Mouse (Mus musculus) layer of hippocampus, adult 2 months (tissue): ENCODE results near the gene Cyp2c66. TPM values are rescaled to one million over a fixed set of nuclear protein-coding genes. Genes with fewer than 3 reads are reported as not detected.
"Not testable (repeated sequence)": the region's sequence is repeated elsewhere in the genome, so short reads cannot be mapped to it uniquely, and the experiment has no call there.

Experiments
- DNase-seq, 2 experiments: peaks; one replicate each; pipeline ENCODE4 v3.0.0; 2022; ENCODE audit warnings: low spot score in 2 of 2
- H3K27ac ChIP-seq: fragments of 200-600 bp; 2 replicates; pipeline ENCODE4 v1.8.1; 2022
- H3K4me3 ChIP-seq: fragments of 200-600 bp; 2 replicates; pipeline ENCODE4 v1.8.1; 2022; ENCODE audit warnings: mild to moderate bottlenecking
- CTCF ChIP-seq: fragments of 200-600 bp; conservative IDR thresholded peaks from 2 replicates; pipeline ENCODE4 v1.8.1; 2022; ENCODE audit warnings: antibody characterized with exemption, mild to moderate bottlenecking, moderate library complexity
- long read RNA-seq, 2 experiments: library from polyadenylated mRNA; stranded (forward); transcript quantifications; one replicate each; pipeline ENCODE4 v2.0.0; 2021; ENCODE audit warnings: borderline mapping rate in 2 of 2
- total RNA-seq, 2 experiments: library from RNA; stranded (reverse); gene quantifications; 2 replicates each; pipeline ENCODE4 v1.2.3; 2021

The Cyp2c66 gene
- not detected for total RNA-seq
- long read RNA-seq, experiment 1, result 0 reads
- long read RNA-seq, experiment 2, result 0 reads

DNA sequence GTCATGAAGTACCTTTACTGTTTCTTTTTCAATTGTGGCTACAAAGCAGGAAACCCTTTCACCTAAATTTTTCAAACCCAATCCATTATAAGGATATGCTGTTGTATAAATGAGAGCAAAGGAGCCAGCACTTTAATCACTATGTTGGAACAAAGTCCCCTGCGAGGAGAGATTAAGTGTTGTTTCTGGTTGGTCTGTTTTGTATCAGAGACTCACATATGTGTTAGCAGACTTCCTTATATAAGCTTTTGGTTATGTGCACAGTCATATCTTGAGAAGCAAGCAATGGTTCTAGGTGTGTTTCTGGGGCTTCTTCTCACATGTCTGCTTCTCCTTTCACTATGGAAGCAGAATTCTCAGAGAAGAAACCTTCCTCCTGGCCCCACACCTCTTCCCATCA is at the start of gene Cyp2c66:
TSS of gene Cyp2c66 (plus strand) at position 255 of the 400 bp plus-strand sequence.
- no peak for DNase-seq
- Histone ChIP-seq H3K27ac (no peak within 1 kb of the TSS), H3K4me3 (no peak within 1 kb of the TSS)
- no peak for TF ChIP-seq CTCF

DNA sequence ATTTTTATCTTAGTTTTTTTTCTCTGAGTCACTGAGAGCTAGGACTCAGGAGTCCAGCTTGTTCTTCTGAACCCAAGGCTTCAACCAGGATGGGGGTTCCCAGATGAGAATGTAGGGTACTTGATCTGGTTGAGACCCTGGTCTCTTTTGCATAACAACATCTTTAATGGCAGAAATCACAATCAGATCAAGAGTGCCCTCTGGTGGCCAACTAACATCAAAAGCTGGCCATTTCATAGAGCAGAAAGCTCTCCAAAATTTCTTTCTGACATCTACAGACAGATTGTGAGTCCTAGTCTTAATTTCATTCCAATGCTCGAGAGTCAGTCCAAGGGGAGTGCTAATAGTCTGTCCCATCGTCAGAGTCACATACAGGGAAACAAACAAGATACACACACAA is 14.9 kb upstream of the Cyp2c66 start:
- not testable (repeated sequence) for H3K4me3 ChIP-seq, H3K27ac ChIP-seq, DNase-seq

DNA sequence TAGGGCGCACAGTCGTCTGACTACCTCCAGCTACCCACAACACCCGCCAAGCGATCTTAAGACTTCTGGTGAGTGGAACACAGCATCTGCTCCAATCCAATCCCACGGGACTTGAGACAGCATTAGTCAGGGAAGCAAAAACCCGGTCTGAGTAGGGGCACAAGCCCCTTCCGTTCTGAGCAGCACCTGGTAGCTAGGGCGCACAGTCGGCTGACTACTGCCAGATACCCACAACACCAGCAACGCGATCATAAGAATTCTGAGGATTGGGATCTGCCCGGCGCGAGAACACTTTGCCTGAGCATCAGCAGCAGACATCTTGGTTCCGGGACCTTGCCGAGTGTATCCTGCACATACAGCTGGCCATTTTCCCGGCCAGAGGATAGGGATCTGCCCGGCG is 43.1 kb downstream of the Cyp2c66 start:
- not testable (repeated sequence) for H3K4me3 ChIP-seq, H3K27ac ChIP-seq, DNase-seq

Other genes with a start within 250 kb of the Cyp2c66 start
- gene Hells, start 183.0 kb upstream of the Cyp2c66 start, total RNA-seq, result 1 to 10 TPM; 5.3 to 5.8 TPM
- under 1 TPM; 0.22 to 0.23 TPM for gene Cyp2c55, start 106.9 kb upstream of the Cyp2c66 start, total RNA-seq
- under 1 TPM in 1 of 2 experiments, not detected in 1; 0.26 TPM for gene Cyp2c65, start 52.9 kb upstream of the Cyp2c66 start, total RNA-seq
- not detected for gene Cyp2c29, start 155.5 kb downstream of the Cyp2c66 start, total RNA-seq